Mouse (Mus musculus) embryonic facial prominence, embryonic 15.5 days (tissue): ENCODE data around the gene Mrtfa. TPM values are rescaled to one million over a fixed set of nuclear protein-coding genes. Genes with fewer than 3 reads are reported as not detected.

Source experiments
- ATAC-seq: fragments of 200-750 bp; cut with Nextera tagmentation; 2 replicates; pipeline ENCODE4 v1.8.0; 2017; ENCODE audit warnings: low read depth, moderate TSS enrichment; ENCODE audit not compliant: insufficient number of reproducible peaks, low FRiP score, low TSS enrichment
- H3K27ac ChIP-seq: fragments of 300-500 bp; sonication (generic); replicated peaks from 2 replicates; pipeline ENCODE4 v1.5.1; 2015; ENCODE audit warnings: mild to moderate bottlenecking, inconsistent platforms
- H3K27me3 ChIP-seq: fragments of 300-500 bp; sonication (generic); 2 replicates; pipeline ENCODE4 v1.6.1; 2015; ENCODE audit warnings: inconsistent platforms
- H3K36me3 ChIP-seq: fragments of 300-500 bp; sonication (generic); 2 replicates; pipeline ENCODE4 v1.6.1; 2015; ENCODE audit warnings: mild to moderate bottlenecking, inconsistent platforms
- H3K4me1 ChIP-seq: fragments of 300-500 bp; sonication (generic); 2 replicates; pipeline ENCODE4 v1.6.1; 2015; ENCODE audit warnings: inconsistent platforms
- H3K4me2 ChIP-seq: fragments of 300-500 bp; sonication (generic); replicated peaks from 2 replicates; pipeline ENCODE4 v1.6.1; 2015; ENCODE audit warnings: mild to moderate bottlenecking, inconsistent platforms
- H3K4me3 ChIP-seq: fragments of 300-500 bp; sonication (generic); replicated peaks from 2 replicates; pipeline ENCODE4 v1.5.1; 2015; ENCODE audit warnings: mild to moderate bottlenecking, inconsistent platforms
- H3K9ac ChIP-seq: fragments of 300-500 bp; sonication (generic); 2 replicates; pipeline ENCODE4 v1.6.1; 2015; ENCODE audit warnings: inconsistent platforms
- H3K9me3 ChIP-seq: fragments of 300-500 bp; sonication (generic); replicated peaks from 2 replicates; pipeline ENCODE4 v1.6.1; 2016; ENCODE audit warnings: inconsistent platforms
- WGBS: fragments of 180-500 bp; shearing (Covaris S2); methylation state at CpG from one replicate; pipeline ENCODE4 v1.1.7; 2015; 5-methylcytosine and 5-hydroxymethylcytosine counted together
- polyA plus RNA-seq: library from polyadenylated mRNA; unstranded; fragments of >200 nt; fragmentation: Nextera tagmentation; extraction: Ambion mirVana; gene quantifications from 2 replicates; pipeline ENCODE4 v1.2.1, GENCODE M21; 2015

The Mrtfa gene
- polyA plus RNA-seq, 1 experiment from 2014 or later: 33.6 TPM

- H3K4me1 ChIP-seq: peaks cover 8% of the 10 kb centered on the region; the same call in 1 of the 2 replicates
- no peak overlapping the region for H3K4me2 ChIP-seq
- WGBS: 84% methylated on average over 10 of the region's 10 CpGs
- no peak for ATAC-seq
- no peak overlapping the region for H3K4me3 ChIP-seq
- H3K27ac ChIP-seq: no peak overlapping the region
- H3K9me3 ChIP-seq: no peaks in the 10 kb centered on the region
- H3K36me3 ChIP-seq: no peaks in the 10 kb centered on the region
- no peaks in the 10 kb centered on the region for H3K27me3 ChIP-seq
- no peak overlapping the region for H3K9ac ChIP-seq
Observed at GRCm38 (mm10) chr15:81197197-81197596, 6.6 kb upstream of the Mrtfa start.

GRCm38 (mm10) chr15:81195447-81195846 lies 4.9 kb upstream of the Mrtfa start:
- peaks cover 20% of the 10 kb centered on the region; the same call in 1 of the 2 replicates for H3K4me1 ChIP-seq
- no peaks in the 10 kb centered on the region for H3K9me3 ChIP-seq
- no peak overlapping the region for H3K4me2 ChIP-seq
- H3K36me3 ChIP-seq: no peaks in the 10 kb centered on the region
- no peak for ATAC-seq
- H3K4me3 ChIP-seq: no peak overlapping the region
- H3K27me3 ChIP-seq: no peaks in the 10 kb centered on the region
- no peak overlapping the region for H3K27ac ChIP-seq
- H3K9ac ChIP-seq: no peak overlapping the region
- 29% methylated on average over 4 of the region's 4 CpGs for WGBS

- Histone ChIP-seq H3K27me3 (no peaks in the 10 kb centered on the region), H3K4me3 (no peak overlapping the region), H3K36me3 (no peaks in the 10 kb centered on the region), H3K4me1 (peaks cover 24% of the 10 kb centered on the region; the same call in 1 of the 2 replicates), H3K9ac (no peak overlapping the region), H3K4me2 (no peak overlapping the region), H3K9me3 (no peaks in the 10 kb centered on the region), H3K27ac (no peak overlapping the region)
- WGBS: 87% methylated on average over 6 of the region's 6 CpGs
- no peak for ATAC-seq
Observed at GRCm38 (mm10) chr15:81194791-81195190, 4.2 kb upstream of the Mrtfa start.

GRCm38 (mm10) chr15:81192858-81193257 lies 2.3 kb upstream of the Mrtfa start:
- Histone ChIP-seq H3K9ac (no peak overlapping the region), H3K4me3 (no peak overlapping the region), H3K9me3 (no peaks in the 10 kb centered on the region), H3K4me1 (peaks cover 36% of the 10 kb centered on the region), H3K36me3 (no peaks in the 10 kb centered on the region), H3K27ac (no peak overlapping the region), H3K27me3 (no peaks in the 10 kb centered on the region), H3K4me2 (no peak overlapping the region)
- no peak for ATAC-seq
- 86% methylated on average over 8 of the region's 8 CpGs for WGBS

GRCm38 (mm10) chr15:81192316-81192715 lies 1.8 kb upstream of the Mrtfa start:
- no peak for ATAC-seq

GRCm38 (mm10) chr15:81191303-81191702 lies 746 bp upstream of the Mrtfa start:
- 18% methylated on average over 9 of the region's 9 CpGs for WGBS
- Histone ChIP-seq H3K27ac (peak overlapping the region; percentile 74), H3K4me1 (peaks cover 36% of the 10 kb centered on the region), H3K9ac (peak overlapping the region; percentile 47), H3K4me3 (peak overlapping the region; percentile 94), H3K4me2 (peak overlapping the region; percentile 81), H3K27me3 (no peaks in the 10 kb centered on the region), H3K9me3 (no peaks in the 10 kb centered on the region), H3K36me3 (no peaks in the 10 kb centered on the region)
- no peak for ATAC-seq

More at GRCm38 (mm10) chr15:81192316-81192715, 1.8 kb upstream of the Mrtfa start:
- Histone ChIP-seq H3K27me3 (no peaks in the 10 kb centered on the region), H3K4me3 (no peak overlapping the region), H3K4me1 (peaks cover 36% of the 10 kb centered on the region), H3K36me3 (no peaks in the 10 kb centered on the region), H3K9ac (no peak overlapping the region), H3K4me2 (no peak overlapping the region), H3K9me3 (no peaks in the 10 kb centered on the region), H3K27ac (no peak overlapping the region)
- WGBS: 55% methylated on average over 5 of the region's 5 CpGs

- Histone ChIP-seq H3K9me3 (no peaks in the 10 kb centered on the region), H3K27ac (peak overlapping the region; percentile 56), H3K36me3 (no peaks in the 10 kb centered on the region), H3K9ac (peak overlapping the region; percentile 94), H3K27me3 (no peaks in the 10 kb centered on the region), H3K4me1 (peaks cover 34% of the 10 kb centered on the region), H3K4me2 (peak overlapping the region; percentile 81), H3K4me3 (peak overlapping the region; percentile 94)
- ATAC-seq: no peak; the same call in 1 of the 2 replicates
- 1% methylated on average over 46 of the region's 46 CpGs for WGBS
Observed at GRCm38 (mm10) chr15:81190011-81190629, 437 bp downstream of the Mrtfa start.

GRCm38 (mm10) chr15:81189061-81189460 lies 1.5 kb downstream of the Mrtfa start:
- Histone ChIP-seq H3K4me3 (peak overlapping the region; percentile 94; the same call in 1 of the 2 replicates), H3K36me3 (no peaks in the 10 kb centered on the region), H3K9me3 (no peaks in the 10 kb centered on the region), H3K4me2 (peak overlapping the region; percentile 81; the same call in 1 of the 2 replicates), H3K27me3 (no peaks in the 10 kb centered on the region), H3K27ac (no peak overlapping the region), H3K4me1 (peaks cover 31% of the 10 kb centered on the region), H3K9ac (no peak overlapping the region)
- no peak for ATAC-seq
- WGBS: 84% methylated on average over 2 of the region's 2 CpGs

GRCm38 (mm10) chr15:81184913-81185312 lies 5.6 kb downstream of the Mrtfa start:
- ATAC-seq: no peak
- Histone ChIP-seq H3K27ac (no peak overlapping the region), H3K27me3 (no peaks in the 10 kb centered on the region), H3K4me1 (peaks cover 21% of the 10 kb centered on the region), H3K4me3 (no peak overlapping the region), H3K4me2 (no peak overlapping the region), H3K36me3 (no peaks in the 10 kb centered on the region), H3K9ac (no peak overlapping the region), H3K9me3 (no peaks in the 10 kb centered on the region)
- 78% methylated on average over 1 of the region's 1 CpGs for WGBS

- Histone ChIP-seq H3K27ac (no peak overlapping the region), H3K27me3 (no peaks in the 10 kb centered on the region), H3K9ac (no peak overlapping the region), H3K4me2 (no peak overlapping the region), H3K9me3 (no peaks in the 10 kb centered on the region), H3K4me3 (no peak overlapping the region), H3K36me3 (no peaks in the 10 kb centered on the region), H3K4me1 (peaks cover 22% of the 10 kb centered on the region)
- ATAC-seq: no peak
- 46% methylated on average over 2 of the region's 2 CpGs for WGBS
Observed at GRCm38 (mm10) chr15:81181233-81181632, 9.3 kb downstream of the Mrtfa start.

- Histone ChIP-seq H3K9ac (no peak overlapping the region), H3K9me3 (no peaks in the 10 kb centered on the region), H3K27ac (no peak overlapping the region), H3K4me3 (no peak overlapping the region), H3K4me2 (no peak overlapping the region), H3K27me3 (no peaks in the 10 kb centered on the region), H3K36me3 (no peaks in the 10 kb centered on the region), H3K4me1 (peaks cover 22% of the 10 kb centered on the region; the same call in 1 of the 2 replicates)
- WGBS: 76% methylated on average over 2 of the region's 2 CpGs
- ATAC-seq: no peak
Observed at GRCm38 (mm10) chr15:81179523-81179922, 11.0 kb downstream of the Mrtfa start.

- no peaks in the 10 kb centered on the region for H3K9me3 ChIP-seq
- 69% methylated on average over 11 of the region's 11 CpGs for whole genome bisulfite sequencing
- H3K27me3 ChIP-seq: no peaks in the 10 kb centered on the region
- ATAC-seq: no peak
- no peaks in the 10 kb centered on the region for H3K36me3 ChIP-seq
- no peak overlapping the region for H3K9ac ChIP-seq
- peaks cover 27% of the 10 kb centered on the region; the same call in 1 of the 2 replicates for H3K4me1 ChIP-seq
- H3K4me3 ChIP-seq: no peak overlapping the region
- H3K4me2 ChIP-seq: no peak overlapping the region
- H3K27ac ChIP-seq: no peak overlapping the region
Observed at GRCm38 (mm10) chr15:81178703-81179102, 11.9 kb downstream of the Mrtfa start.
